Mouse (Mus musculus): ENCODE measurements around the gene Ptn. TPM values are rescaled to one million over a fixed set of nuclear protein-coding genes. Genes with fewer than 3 reads are reported as not detected.
A peak's percentile ranks its signal among the peaks of the same experiment; 100 is the strongest.

The Ptn gene
- polyA plus RNA-seq (2015; fragmentation: Nextera tagmentation; extraction: Ambion mirVana), result 15.6 and 17.5 TPM in 2 replicates

- under 1% methylated on average over 15 of the region's 15 CpGs for WGBS
- peaks cover 5% of the 10 kb centered on the region; the same call in 1 of the 2 replicates for H3K4me1 ChIP-seq (ENCODE audit: insufficient read depth, low read depth, low read length)
- H3K4me3 ChIP-seq (ENCODE audit: low read depth, low read length), result peak within 1 kb of the TSS; percentile 25
- H3K27ac ChIP-seq (ENCODE audit: low read length), result no peak within 1 kb of the TSS
- no peak for TF ChIP-seq EP300 (IDR thresholded peaks at IDR 0.05)
- H3K9me3 ChIP-seq (ENCODE audit: low read length), result no peaks in the 10 kb centered on the region
- ATAC-seq (peak; percentile 30), DNase-seq (ENCODE audit: low spot score) (peak; percentile 10)
- H3K27me3 ChIP-seq (replicated peaks; ENCODE audit: insufficient read depth, low read length), result no peaks in the 10 kb centered on the region
- H3K9ac ChIP-seq (replicated peaks; ENCODE audit: low read depth), result no peak within 1 kb of the TSS
- no peaks in the 10 kb centered on the region for H3K36me3 ChIP-seq (ENCODE audit: insufficient read depth, low read length)
- peak within 1 kb of the TSS; percentile 48 for H3K4me2 ChIP-seq (replicated peaks; ENCODE audit: low read depth, low read length)
Observed at GRCm38 (mm10) chr6:36809747-36810285, at the start of gene Ptn. TSS of gene Ptn (minus strand) at chr6:36810220.

- no peak overlapping the region for H3K4me2 ChIP-seq (replicated peaks; ENCODE audit: low read depth, low read length)
- H3K9me3 ChIP-seq (ENCODE audit: low read length), result no peaks in the 10 kb centered on the region
- ATAC-seq (no peak), DNase-seq (ENCODE audit: low spot score) (no peak)
- no peak for TF ChIP-seq EP300 (IDR thresholded peaks at IDR 0.05)
- TF ChIP-seq CTCF (IDR thresholded peaks at IDR 0.05), result peak; percentile 18; the same call in 1 of the 2 replicates
- H3K36me3 ChIP-seq (ENCODE audit: insufficient read depth, low read length), result no peaks in the 10 kb centered on the region
- no peak overlapping the region for H3K27ac ChIP-seq (ENCODE audit: low read length)
- WGBS, result 94% methylated on average over 3 of the region's 3 CpGs
- no peaks in the 10 kb centered on the region for H3K4me1 ChIP-seq (ENCODE audit: insufficient read depth, low read depth, low read length)
- no peak overlapping the region for H3K4me3 ChIP-seq (ENCODE audit: low read depth, low read length)
- no peak overlapping the region for H3K9ac ChIP-seq (replicated peaks; ENCODE audit: low read depth)
- no peaks in the 10 kb centered on the region for H3K27me3 ChIP-seq (replicated peaks; ENCODE audit: insufficient read depth, low read length)
Observed at GRCm38 (mm10) chr6:36858258-36859041, 48.4 kb upstream of the Ptn start.

DNA sequence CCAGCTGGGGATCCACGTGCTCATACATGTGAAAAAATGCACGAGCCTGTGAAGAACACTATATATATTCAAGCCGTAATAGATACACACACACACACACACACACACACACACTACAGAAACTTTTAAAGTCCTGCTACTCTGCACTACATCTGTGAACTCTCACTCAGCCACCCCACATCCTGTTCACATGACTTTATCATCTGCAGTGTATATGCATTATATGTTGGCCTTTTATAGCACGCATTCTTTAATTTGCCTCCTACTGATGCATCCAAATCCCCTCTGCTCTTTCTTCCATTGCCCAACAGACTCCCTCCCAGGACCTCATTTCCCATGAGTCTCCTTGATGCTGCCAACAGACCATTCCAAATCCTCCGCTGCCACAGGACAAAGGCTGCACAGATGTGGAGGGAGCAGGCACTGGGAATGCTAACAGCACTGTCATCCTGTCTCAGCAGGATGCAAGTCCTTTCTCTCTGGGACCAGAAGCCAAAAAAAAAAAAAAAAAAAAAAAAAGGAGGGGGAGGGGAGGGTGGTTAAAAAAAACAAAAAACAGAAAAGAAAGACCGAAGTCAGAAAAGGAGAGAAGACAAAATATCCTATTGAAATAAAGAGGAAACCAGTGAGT, 47.7 kb upstream of the Ptn start:
- Histone ChIP-seq H3K4me2 (replicated peaks; ENCODE audit: low read depth, low read length) (no peak overlapping the region), H3K36me3 (ENCODE audit: insufficient read depth, low read length) (no peaks in the 10 kb centered on the region), H3K27ac (ENCODE audit: low read length) (no peak overlapping the region), H3K27me3 (replicated peaks; ENCODE audit: insufficient read depth, low read length) (no peaks in the 10 kb centered on the region), H3K9me3 (ENCODE audit: low read length) (no peaks in the 10 kb centered on the region), H3K9ac (replicated peaks; ENCODE audit: low read depth) (no peak overlapping the region), H3K4me3 (ENCODE audit: low read depth, low read length) (no peak overlapping the region), H3K4me1 (ENCODE audit: insufficient read depth, low read depth, low read length) (no peaks in the 10 kb centered on the region)
- WGBS, result 62% methylated on average over 6 of the region's 6 CpGs
- ATAC-seq (no peak), DNase-seq (ENCODE audit: low spot score) (no peak)
- TF ChIP-seq EP300 (IDR thresholded peaks at IDR 0.05) (no peak), CTCF (IDR thresholded peaks at IDR 0.05) (no peak)

DNA sequence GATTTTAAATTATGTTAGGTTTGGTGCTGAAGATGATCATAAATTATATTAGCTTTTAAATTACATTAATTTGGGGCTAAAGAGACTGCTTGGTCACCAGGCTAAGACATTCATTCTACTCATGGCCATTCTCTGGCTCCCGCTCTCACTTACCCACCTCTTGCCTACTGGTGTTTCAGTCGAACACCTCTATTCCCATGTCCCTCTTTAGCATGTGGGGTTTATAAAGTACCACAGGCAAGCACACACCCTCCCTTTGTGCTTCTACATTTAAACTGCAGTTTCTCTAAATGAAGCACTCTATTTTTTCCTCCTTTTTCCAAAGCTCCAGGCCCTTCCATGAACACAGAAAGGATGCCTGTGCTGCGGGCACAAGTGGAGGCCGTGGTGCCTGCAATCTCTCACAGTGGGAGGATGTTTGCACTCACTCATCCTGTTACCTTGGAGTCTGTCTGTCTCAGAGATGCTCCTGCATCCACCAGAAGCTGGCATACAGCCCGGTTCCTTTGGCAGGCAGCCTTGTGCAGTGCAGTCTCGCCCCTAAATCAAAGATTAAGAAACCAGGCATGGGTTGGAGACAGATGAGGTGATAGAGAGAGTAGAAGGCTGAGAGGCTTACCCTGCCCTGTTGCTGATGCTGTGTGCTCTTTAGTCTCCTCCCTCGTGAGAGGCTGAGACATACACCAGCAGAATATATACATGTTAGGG, 40.6 kb upstream of the Ptn start:
- Histone ChIP-seq H3K4me2 (replicated peaks; ENCODE audit: low read depth, low read length) (no peak overlapping the region), H3K27me3 (replicated peaks; ENCODE audit: insufficient read depth, low read length) (no peaks in the 10 kb centered on the region), H3K4me1 (ENCODE audit: insufficient read depth, low read depth, low read length) (no peaks in the 10 kb centered on the region), H3K4me3 (ENCODE audit: low read depth, low read length) (no peak overlapping the region), H3K27ac (ENCODE audit: low read length) (no peak overlapping the region), H3K36me3 (ENCODE audit: insufficient read depth, low read length) (no peaks in the 10 kb centered on the region), H3K9me3 (ENCODE audit: low read length) (no peaks in the 10 kb centered on the region), H3K9ac (replicated peaks; ENCODE audit: low read depth) (no peak overlapping the region)
- no peak for TF ChIP-seq CTCF (IDR thresholded peaks at IDR 0.05)
- no peak for TF ChIP-seq EP300 (IDR thresholded peaks at IDR 0.05)
- DNase-seq (ENCODE audit: low spot score) (peak; percentile 32), ATAC-seq (peak; percentile 76)
- WGBS, result 47% methylated on average over 7 of the region's 7 CpGs

DNA sequence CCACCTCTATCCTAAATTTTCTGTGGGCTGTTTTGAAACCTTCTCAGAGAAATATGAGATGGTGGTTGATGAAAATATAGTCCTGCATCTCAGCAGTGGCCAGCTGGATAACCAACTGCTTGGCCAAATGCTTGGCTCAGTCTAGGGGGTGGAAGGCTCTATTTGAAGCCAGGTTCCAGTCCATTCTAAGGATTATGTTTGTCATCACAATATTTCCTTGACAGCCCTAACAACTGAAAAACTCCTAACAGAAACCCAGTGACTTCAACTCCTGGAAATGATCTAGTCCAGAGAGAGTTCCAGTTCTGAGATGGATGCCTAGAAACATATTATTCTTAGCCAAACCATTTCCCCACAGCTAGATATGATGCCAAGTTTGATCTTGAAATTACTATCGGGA, 35.3 kb upstream of the Ptn start:
- WGBS, result 63% methylated on average over 1 of the region's 1 CpGs
- Histone ChIP-seq H3K9me3 (ENCODE audit: low read length) (no peaks in the 10 kb centered on the region), H3K4me1 (ENCODE audit: insufficient read depth, low read depth, low read length) (no peaks in the 10 kb centered on the region), H3K36me3 (ENCODE audit: insufficient read depth, low read length) (no peaks in the 10 kb centered on the region), H3K4me3 (ENCODE audit: low read depth, low read length) (no peak overlapping the region), H3K4me2 (replicated peaks; ENCODE audit: low read depth, low read length) (no peak overlapping the region), H3K9ac (replicated peaks; ENCODE audit: low read depth) (no peak overlapping the region), H3K27ac (ENCODE audit: low read length) (no peak overlapping the region), H3K27me3 (replicated peaks; ENCODE audit: insufficient read depth, low read length) (no peaks in the 10 kb centered on the region)
- ATAC-seq, result no peak
- TF ChIP-seq EP300 (IDR thresholded peaks at IDR 0.05) (no peak), CTCF (IDR thresholded peaks at IDR 0.05) (no peak)
- DNase-seq (ENCODE audit: low spot score), result peak; percentile 17

GRCm38 (mm10) chr6:36844258-36844657, 34.2 kb upstream of the Ptn start:
- no peaks in the 10 kb centered on the region for H3K4me1 ChIP-seq (ENCODE audit: insufficient read depth, low read depth, low read length)
- no peaks in the 10 kb centered on the region for H3K36me3 ChIP-seq (ENCODE audit: insufficient read depth, low read length)
- H3K4me3 ChIP-seq (ENCODE audit: low read depth, low read length), result no peak overlapping the region
- no peaks in the 10 kb centered on the region for H3K9me3 ChIP-seq (ENCODE audit: low read length)
- DNase-seq (ENCODE audit: low spot score), result no peak
- H3K27me3 ChIP-seq (replicated peaks; ENCODE audit: insufficient read depth, low read length), result no peaks in the 10 kb centered on the region
- no peak for ATAC-seq
- H3K27ac ChIP-seq (ENCODE audit: low read length), result no peak overlapping the region
- H3K9ac ChIP-seq (replicated peaks; ENCODE audit: low read depth), result no peak overlapping the region
- no peak overlapping the region for H3K4me2 ChIP-seq (replicated peaks; ENCODE audit: low read depth, low read length)
- no peak for TF ChIP-seq CTCF (IDR thresholded peaks at IDR 0.05)
- TF ChIP-seq EP300 (IDR thresholded peaks at IDR 0.05), result no peak
- 56% methylated on average over 6 of the region's 6 CpGs for WGBS

Measured in lung, postnatal 0 days (tissue).